Mouse (Mus musculus): ENCODE results near the gene Ifi208. TPM values are rescaled to one million over a fixed set of nuclear protein-coding genes. Genes with fewer than 3 reads are reported as not detected.
"Not testable (repeated sequence)": the region's sequence is repeated elsewhere in the genome, so short reads cannot be mapped to it uniquely, and the experiment has no call there.

Ifi208 gene
- 1 to 10 TPM in 1 of 4 experiments, under 1 TPM in 3; 0.75 to 1.2 (median 0.87) TPM for total RNA-seq (2022)

- peak; percentile 3 for DNase-seq (ENCODE audit: low spot score)
Observed at GRCm38 (mm10) chr1:173673458-173674097, at the start of gene Ifi208. Gene Ifi208, plus strand, starts transcription at chr1:173673675.

DNA sequence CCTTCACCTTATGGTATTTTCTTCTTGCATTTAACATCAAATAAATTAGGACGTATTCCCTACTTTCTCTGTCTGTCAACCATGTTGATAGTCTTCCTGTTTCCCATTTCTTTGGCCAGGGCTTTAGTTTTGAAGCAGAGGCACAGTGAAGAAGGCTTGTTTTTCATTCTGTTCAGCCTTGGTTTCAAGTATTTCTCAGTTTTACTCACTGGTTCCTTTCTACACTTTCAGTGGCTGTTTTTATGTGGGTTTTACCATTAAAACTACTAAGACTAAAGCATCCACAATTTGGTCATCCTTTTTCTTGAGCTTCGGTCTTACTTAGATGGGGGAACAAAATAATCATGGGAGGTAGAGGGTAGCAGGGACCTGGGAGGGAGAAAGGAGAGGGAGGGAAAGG, 49.4 kb upstream of the Ifi208 start:
- DNase-seq (ENCODE audit: low spot score) = no peak

DNA sequence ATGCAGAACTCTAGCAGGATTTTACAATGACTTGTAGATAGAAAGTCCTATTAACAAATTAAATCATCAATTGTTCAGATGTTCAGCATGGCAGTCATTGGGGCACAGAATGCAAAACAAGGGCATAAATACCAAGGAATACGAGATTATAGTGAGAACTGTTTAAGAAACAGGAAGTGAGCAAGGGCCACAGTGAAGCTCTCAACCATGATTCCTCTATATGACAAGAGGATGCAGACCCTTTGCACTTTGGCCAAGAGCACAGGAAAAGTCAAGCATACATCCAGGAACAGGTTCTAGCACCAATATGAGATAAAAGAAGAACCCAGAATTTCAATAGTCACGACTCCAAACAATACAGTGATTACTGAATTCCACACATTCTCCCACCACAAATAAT, 46.8 kb upstream of the Ifi208 start:
- DNase-seq (ENCODE audit: low spot score) = no peak

DNA sequence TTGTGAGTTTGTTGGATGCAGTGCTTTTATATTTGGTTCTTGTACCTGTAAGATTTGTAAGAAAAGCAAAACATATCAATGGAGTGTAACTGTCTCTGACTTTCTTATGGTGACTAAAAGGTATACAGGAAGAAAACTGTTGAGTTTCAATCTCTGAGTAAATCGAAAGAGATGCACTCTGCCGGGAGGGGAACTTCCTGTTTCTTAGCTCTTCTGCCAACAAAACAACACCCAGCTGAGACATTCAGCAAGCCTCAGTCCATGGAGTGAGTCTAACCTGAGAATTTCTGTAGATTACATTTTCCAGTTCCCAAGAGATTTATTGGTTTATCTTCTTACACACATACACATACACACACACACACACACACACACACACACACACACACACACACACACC, 42.9 kb upstream of the Ifi208 start, which contains the start of gene Ifi209:
Gene Ifi209, plus strand, starts transcription at position 296 of the 400 bp plus-strand sequence.
- DNase-seq (ENCODE audit: low spot score) = not testable (repeated sequence)

DNA sequence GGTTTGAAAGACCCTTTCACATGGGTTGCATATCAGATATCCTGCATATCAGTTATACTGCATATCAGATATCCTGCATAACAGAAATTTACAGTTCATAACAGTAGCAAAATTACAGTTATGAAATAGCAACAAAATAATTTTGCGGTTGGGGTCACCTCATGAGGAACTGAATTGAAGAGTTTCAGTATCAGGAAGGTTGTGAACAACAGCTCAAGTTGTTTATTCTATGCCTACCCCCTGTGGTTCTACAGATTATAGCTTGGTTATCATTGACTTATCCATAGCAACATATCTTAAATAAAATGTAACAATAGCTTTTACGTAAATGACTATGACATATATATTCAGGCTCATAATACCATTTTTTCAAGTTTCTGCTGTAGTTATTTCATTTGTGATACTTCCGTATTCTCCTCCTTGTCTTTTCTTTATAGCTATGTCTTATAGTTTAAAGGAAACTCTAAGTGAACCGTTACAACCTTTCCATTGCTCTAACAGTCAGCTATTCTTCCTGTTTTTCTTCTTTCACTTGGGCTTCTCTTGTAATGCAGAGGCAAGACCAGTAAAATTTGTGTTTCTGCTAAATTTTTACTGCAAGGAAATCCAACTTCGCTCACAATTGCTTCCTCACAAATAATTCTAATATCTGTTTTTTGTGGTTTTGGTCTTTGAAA, 39.4 kb upstream of the Ifi208 start:
- no peak for DNase-seq (ENCODE audit: low spot score)

GRCm38 (mm10) chr1:173645393-173645792, 28.1 kb upstream of the Ifi208 start:
- DNase-seq (ENCODE audit: low spot score) = no peak

- peak; percentile 4 for DNase-seq (ENCODE audit: low spot score)
Observed at GRCm38 (mm10) chr1:173657973-173658372, 15.5 kb upstream of the Ifi208 start.

- not testable (repeated sequence) for DNase-seq (ENCODE audit: low spot score)
Observed at GRCm38 (mm10) chr1:173678605-173679004, 5.1 kb downstream of the Ifi208 start.

DNA sequence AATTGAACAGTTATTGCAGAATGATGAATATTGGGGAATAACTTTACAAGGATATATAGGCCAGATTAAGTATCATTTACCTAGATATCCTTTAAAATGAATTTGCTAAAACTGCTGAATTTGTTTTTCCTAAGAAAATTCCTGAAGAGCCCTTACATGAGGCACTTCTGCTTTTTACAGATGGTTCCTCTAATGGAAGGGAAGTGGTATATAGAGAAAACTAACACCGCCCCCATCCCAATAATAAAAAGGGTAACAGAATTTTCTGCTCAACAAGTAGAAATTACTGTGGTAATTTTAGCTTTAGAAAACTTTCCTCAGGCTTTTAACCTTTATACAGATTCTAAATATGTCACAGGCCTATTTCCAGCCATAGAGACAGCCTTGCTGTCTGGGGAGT, 20.8 kb downstream of the Ifi208 start:
- peak; percentile 2 for DNase-seq (ENCODE audit: low spot score)

- DNase-seq (ENCODE audit: low spot score) = no peak
Observed at GRCm38 (mm10) chr1:173733219-173733618, 59.7 kb downstream of the Ifi208 start.

DNA sequence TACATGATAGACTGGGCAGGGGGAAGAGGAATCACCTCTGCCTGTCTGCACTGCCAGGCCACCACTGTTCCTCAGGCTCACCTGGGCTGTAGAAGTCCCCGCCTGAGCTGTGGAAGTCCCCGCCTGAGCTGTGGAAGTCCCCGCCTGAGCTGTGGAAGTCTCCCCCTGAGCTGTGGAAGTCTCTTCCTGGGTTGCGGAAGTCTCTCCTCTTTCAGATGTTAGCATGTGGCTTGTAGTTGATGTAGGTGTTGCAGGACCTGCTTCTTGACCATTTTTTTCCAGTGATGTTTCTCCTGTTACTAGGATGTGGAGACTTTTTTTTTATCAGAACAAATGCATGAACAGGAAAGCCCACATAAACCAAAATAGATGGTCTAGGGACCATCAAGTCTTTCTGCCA, 61.5 kb downstream of the Ifi208 start:
- not testable (repeated sequence) for DNase-seq (ENCODE audit: low spot score)

- DNase-seq (ENCODE audit: low spot score) = peak; percentile 41
Observed at GRCm38 (mm10) chr1:173736986-173737385, 63.5 kb downstream of the Ifi208 start.

- DNase-seq (ENCODE audit: low spot score) = no peak
Observed at GRCm38 (mm10) chr1:173740537-173740936, 67.1 kb downstream of the Ifi208 start.

GRCm38 (mm10) chr1:173741656-173742055, 68.2 kb downstream of the Ifi208 start, which contains the start of gene Ifi207:
Gene Ifi207, minus strand, starts transcription at chr1:173741747.
- DNase-seq (ENCODE audit: low spot score) = peak; percentile 84

GRCm38 (mm10) chr1:173742262-173742661, 68.8 kb downstream of the Ifi208 start:
- no peak for DNase-seq (ENCODE audit: low spot score)

Small RNA genes lying within 50 kb of the gene (microRNA-seq; reads per million reads assigned to microRNA genes)
- gene Gm44339 = not detected

Other genes starting within 250 kb of the Ifi208 start
- gene Ifi206, start 182.6 kb upstream of the Ifi208 start, total RNA-seq (2022) = under 1 TPM in 1 of 4 experiments, not detected in 3; 0.09 TPM
- gene Ifi214, start 137.7 kb upstream of the Ifi208 start, total RNA-seq (2022) = not detected
- under 1 TPM; 0.09 to 0.16 (median 0.14) TPM for gene Ifi213, start 74.4 kb upstream of the Ifi208 start, total RNA-seq (2022)
- under 1 TPM; 0.24 to 0.49 (median 0.34) TPM for gene Ifi209, start 42.8 kb upstream of the Ifi208 start, total RNA-seq (2022)
- gene Ifi207, start 68.1 kb downstream of the Ifi208 start, total RNA-seq (2022) = 1 to 10 TPM; 4.4 to 7.6 (median 5.2) TPM
- gene Ifi204, start 93.3 kb downstream of the Ifi208 start, total RNA-seq (2022) = 1 to 10 TPM; 1.5 to 2.4 (median 1.9) TPM
- 1 to 10 TPM; 1.3 to 2.7 (median 1.5) TPM for gene Ifi211, start 239.4 kb downstream of the Ifi208 start, total RNA-seq (2022)

Measured in heart, adult 8-10 months (tissue).